Mouse (Mus musculus) telencephalon, adult 2 months (tissue): ENCODE measurements around the gene Ednrb.
A peak's percentile ranks its signal among the peaks of the same experiment; 100 is the strongest.

Experiments
- DNase-seq: peaks from one replicate; pipeline ENCODE4 v3.0.0-alpha.2; 2011; ENCODE audit warnings: low read depth, low spot score

The Ednrb gene

GRCm38 (mm10) chr14:103844011-103844549 is at the start of gene Ednrb:
Ednrb (minus strand) TSS chr14:103844402.
- DNase-seq = no peak

GRCm38 (mm10) chr14:103892411-103892938 is 48.3 kb upstream of the Ednrb start:
- DNase-seq = no peak

GRCm38 (mm10) chr14:103890761-103891160 is 46.6 kb upstream of the Ednrb start:
- no peak for DNase-seq

- DNase-seq = no peak
Measured at GRCm38 (mm10) chr14:103884892-103885575, 40.8 kb upstream of the Ednrb start.

GRCm38 (mm10) chr14:103882943-103883342 is 38.7 kb upstream of the Ednrb start:
- DNase-seq = no peak

- no peak for DNase-seq
Measured at GRCm38 (mm10) chr14:103877117-103877516, 32.9 kb upstream of the Ednrb start.

- DNase-seq = no peak
Measured at GRCm38 (mm10) chr14:103876598-103876997, 32.4 kb upstream of the Ednrb start.

- DNase-seq = no peak
Measured at GRCm38 (mm10) chr14:103866636-103867035, 22.4 kb upstream of the Ednrb start.

- DNase-seq = peak; percentile 42
Measured at GRCm38 (mm10) chr14:103865226-103865625, 21.0 kb upstream of the Ednrb start.

- no peak for DNase-seq
Measured at GRCm38 (mm10) chr14:103850071-103850845, 6.1 kb upstream of the Ednrb start.

GRCm38 (mm10) chr14:103845716-103846115 is 1.5 kb upstream of the Ednrb start:
- DNase-seq = no peak

- no peak for DNase-seq
Measured at GRCm38 (mm10) chr14:103844944-103845343, 742 bp upstream of the Ednrb start.

GRCm38 (mm10) chr14:103843371-103844001 is 716 bp downstream of the Ednrb start:
- no peak for DNase-seq

- DNase-seq = no peak
Measured at GRCm38 (mm10) chr14:103842896-103843295, 1.3 kb downstream of the Ednrb start.

- DNase-seq = no peak
Measured at GRCm38 (mm10) chr14:103840436-103840835, 3.8 kb downstream of the Ednrb start.

GRCm38 (mm10) chr14:103838887-103839286 is 5.3 kb downstream of the Ednrb start:
- DNase-seq = no peak

- DNase-seq = no peak
Measured at GRCm38 (mm10) chr14:103834589-103834988, 9.6 kb downstream of the Ednrb start.

- no peak for DNase-seq
Measured at GRCm38 (mm10) chr14:103834147-103834546, 10.1 kb downstream of the Ednrb start.

GRCm38 (mm10) chr14:103832472-103832871 is 11.7 kb downstream of the Ednrb start:
- DNase-seq = no peak

- no peak for DNase-seq
Measured at GRCm38 (mm10) chr14:103831007-103831406, 13.2 kb downstream of the Ednrb start.

- DNase-seq = no peak
Measured at GRCm38 (mm10) chr14:103826343-103826742, 17.9 kb downstream of the Ednrb start.

- DNase-seq = no peak
Measured at GRCm38 (mm10) chr14:103825934-103826333, 18.3 kb downstream of the Ednrb start.
